Mouse (Mus musculus) embryonic fibroblast, embryonic 13.5 days (primary cell): ENCODE measurements around the gene Rims3.

Experiments used
- CTCF ChIP-seq: IDR thresholded peaks from 2 replicates; pipeline ENCODE4 v1.5.1; 2011; ENCODE audit warnings: mild to moderate bottlenecking, control low read depth, low read length, moderate library complexity, borderline replicate concordance; ENCODE audit not compliant: insufficient read depth
- POLR2A ChIP-seq: IDR thresholded peaks from 2 replicates; pipeline ENCODE4 v1.6.1; 2011; ENCODE audit warnings: low read depth, mild to moderate bottlenecking, control low read depth, low read length, moderate library complexity

DNA sequence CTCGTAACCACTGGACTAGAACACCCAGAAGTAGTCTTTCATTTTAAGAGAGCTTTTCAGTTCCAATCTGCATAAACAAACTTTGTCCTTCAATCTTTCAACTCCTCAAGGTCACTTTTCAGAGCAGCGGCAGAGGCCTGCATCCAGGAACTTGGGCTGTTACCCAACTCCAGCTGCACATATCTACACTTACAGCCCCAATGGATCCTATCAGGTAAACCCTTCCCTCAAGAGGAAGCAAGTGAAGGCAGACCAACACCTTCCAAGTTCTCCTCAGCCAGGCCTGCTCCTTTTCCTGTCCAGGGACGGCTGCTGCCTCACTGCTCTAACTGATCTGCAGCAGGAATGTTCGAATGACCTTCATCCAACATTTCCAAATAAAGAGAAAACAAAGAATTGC is 40.4 kb upstream of the Rims3 start:
- TF ChIP-seq CTCF (no peak), POLR2A (no peak)
